In the genomic region with DNA sequence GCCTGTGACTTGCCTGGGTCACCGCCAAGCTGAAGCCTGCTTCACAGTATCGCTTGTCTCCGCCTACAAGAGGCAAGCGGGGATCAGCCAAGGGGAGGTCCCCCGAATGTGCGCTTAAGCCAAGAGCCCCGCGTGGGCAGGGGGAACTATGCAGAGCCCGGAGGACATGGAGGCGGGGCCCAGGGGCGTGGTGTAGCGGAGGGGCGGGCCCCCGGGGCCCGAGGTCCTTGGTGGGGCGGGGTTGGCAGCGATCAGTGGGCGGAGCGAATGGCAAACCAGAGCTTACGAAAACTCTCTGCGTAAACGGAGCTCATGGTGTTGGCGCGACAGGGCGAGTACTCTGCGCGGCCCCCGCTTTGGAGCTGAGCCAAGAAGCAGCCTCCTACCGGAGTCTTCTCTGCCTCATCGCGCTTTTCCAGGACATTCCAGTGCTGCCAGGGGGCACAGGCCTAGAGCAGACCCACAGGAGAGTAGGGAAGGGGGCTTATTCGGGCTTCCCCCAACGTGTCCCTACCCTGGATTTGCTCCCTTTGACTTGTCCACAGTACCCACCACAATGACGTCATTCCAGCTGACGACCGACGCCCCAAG, we compare ENCODE assay signal across 8 mouse cellular contexts. TPM values are rescaled to one million over a fixed set of nuclear protein-coding genes. Genes with fewer than 3 reads are reported as not detected.
DNase-seq lines count a peak whose midpoint lies in the region; ATAC-seq and TF ChIP-seq lines count a peak whose summit lies in the region.

No protein-coding gene starts in this region.

- no peaks in the 10 kb centered on the region for H3K27me3 ChIP-seq in Patski
- H3K27me3 ChIP-seq in hindbrain, embryonic 13.5 days = peaks cover 32% of the 10 kb centered on the region

- in situ Hi-C loops in Patski (cut with MboI; ENCODE audit: low pct_unique_long_range_greater_than_20kb) = no loop called here

- H3K36me3 ChIP-seq in hindbrain, embryonic 13.5 days = no peaks in the 10 kb centered on the region

- H3K9ac ChIP-seq in hindbrain, embryonic 13.5 days = peak overlapping the region; percentile 76

- H3K4me2 ChIP-seq in hindbrain, embryonic 13.5 days = peak overlapping the region; percentile 78

- under 1% methylated on average over 37 of the region's 37 CpGs for WGBS in hindbrain, embryonic 13.5 days

- peak overlapping the region; percentile 32; the same call in 1 of the 2 replicates for H3K27ac ChIP-seq in hindbrain, embryonic 13.5 days

- peak overlapping the region; percentile 45 for H3K4me3 ChIP-seq in hindbrain, embryonic 13.5 days

- no peak for TF ChIP-seq CTCF in Patski (IDR thresholded peaks at IDR 0.05)

- POLR2A ChIA-PET in Patski (lab: Charles Lee) = interaction anchor here (0.7 to 1.1 kb wide), 2 partner anchors 10 to 57 kb away, joined by 3 to 4 read pairs; no protein-coding TSS in a partner anchor

- peak; percentile 73 for DNase-seq in Patski (ENCODE audit: low read depth, low spot score)
- DNase-seq in cerebellum, postnatal 14 days = peak; percentile 93 to 94
- DNase-seq in frontal cortex, postnatal 14 days (ENCODE audit: low spot score in 2 of 2) = peak; percentile 90 to 93
- peak; percentile 80 to 88 for DNase-seq in layer of hippocampus, postnatal 25 days (ENCODE audit: extremely low spot score in 1 of 2, low spot score in 1 of 2)
- DNase-seq in lung, postnatal 25 days (ENCODE audit: low spot score) = peak; percentile 97
- DNase-seq in retina, embryonic 14.5 days (ENCODE audit: low spot score) = peak; percentile 92
- DNase-seq in thymus, postnatal 4 days = peak; percentile 98

- peaks cover 27% of the 10 kb centered on the region for H3K4me1 ChIP-seq in hindbrain, embryonic 13.5 days (replicated peaks)

- H3K9me3 ChIP-seq in hindbrain, embryonic 13.5 days = no peaks in the 10 kb centered on the region

- CTCF ChIA-PET in Patski (lab: Charles Lee) = interaction anchor here (1.3 kb wide), 1 partner anchor 20 kb away, joined by 3 read pairs; a partner anchor contains a TSS

- ATAC-seq in Patski = peak; percentile 61
- ATAC-seq in hindbrain, embryonic 13.5 days (ENCODE audit: low FRiP score) = peak; percentile 85

RNA-seq across cellular contexts. Expression of a gene that starts 2.8 kb away (rescaled TPM):
- 1.9 TPM for polyA plus RNA-seq in Patski (2021)
- 5.9 and 6.2 TPM in 2 replicates for polyA plus RNA-seq in hindbrain, embryonic 13.5 days (2015; fragmentation: Nextera tagmentation; extraction: Ambion mirVana)
- 1 to 10 TPM in 1 of 2 experiments, under 1 TPM in 1; 0.68 to 2.1 TPM for total RNA-seq in layer of hippocampus, postnatal 25 days (2021)

RNA-seq across cellular contexts. Expression of a gene that starts 19.7 kb away (rescaled TPM):
- polyA plus RNA-seq in Patski (2021) = 13.1 TPM
- 15.9 and 17.1 TPM in 2 replicates for polyA plus RNA-seq in hindbrain, embryonic 13.5 days (2015; fragmentation: Nextera tagmentation; extraction: Ambion mirVana)
- 100 to 1,000 TPM in 1 of 2 experiments, 10 to 100 TPM in 1; 85.4 to 109 TPM for total RNA-seq in layer of hippocampus, postnatal 25 days (2021)

RNA-seq across cellular contexts. Expression of a gene that starts 37.0 kb away (rescaled TPM):
- polyA plus RNA-seq in Patski (2021) = 491 TPM
- 76.5 and 77.3 TPM in 2 replicates for polyA plus RNA-seq in hindbrain, embryonic 13.5 days (2015; fragmentation: Nextera tagmentation; extraction: Ambion mirVana)
- total RNA-seq in layer of hippocampus, postnatal 25 days (2021) = 10 to 100 TPM; 69.9 to 74.0 TPM

RNA-seq across cellular contexts. Expression of a gene that starts 59.4 kb away (rescaled TPM):
- 388 TPM for polyA plus RNA-seq in Patski (2021)
- 139 and 147 TPM in 2 replicates for polyA plus RNA-seq in hindbrain, embryonic 13.5 days (2015; fragmentation: Nextera tagmentation; extraction: Ambion mirVana)
- 10 to 100 TPM; 63.7 to 65.3 TPM for total RNA-seq in layer of hippocampus, postnatal 25 days (2021)

Comparison
In these comparisons a context has a peak if more than half of its experiments do, and no peak if none do; other contexts are left out.
1. Peak in every context shown above with its lines: DNase-seq, ATAC-seq, H3K4me3 ChIP-seq and H3K27ac ChIP-seq.